Mouse (Mus musculus) embryo, embryonic 11 days (tissue): ENCODE data around the gene Smtnl2.

Source experiments
- DNase-seq: peaks from one replicate; pipeline ENCODE4 v3.0.0-alpha.2; 2015

Gene Smtnl2

DNA sequence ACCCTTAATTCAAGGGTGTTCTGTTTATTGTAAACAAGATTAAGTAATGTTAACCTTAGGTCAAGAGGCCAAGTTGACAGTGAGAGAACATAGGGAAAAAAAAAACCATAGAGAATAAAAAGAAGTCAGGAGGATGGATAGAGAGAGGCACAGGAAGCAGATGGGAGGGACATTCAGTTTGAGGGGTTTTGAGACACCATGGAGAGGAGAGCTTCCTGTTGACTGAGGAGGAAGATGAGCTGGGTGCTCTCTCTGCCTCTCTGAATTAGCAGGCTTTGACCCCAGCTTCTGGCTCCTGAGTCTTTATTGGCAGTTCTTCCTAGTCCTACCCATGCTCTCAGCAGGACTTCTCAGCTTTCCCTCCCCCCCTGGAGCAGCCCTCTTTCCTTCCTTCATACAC is 13.7 kb upstream of the Smtnl2 start:
- no peak for DNase-seq

DNA sequence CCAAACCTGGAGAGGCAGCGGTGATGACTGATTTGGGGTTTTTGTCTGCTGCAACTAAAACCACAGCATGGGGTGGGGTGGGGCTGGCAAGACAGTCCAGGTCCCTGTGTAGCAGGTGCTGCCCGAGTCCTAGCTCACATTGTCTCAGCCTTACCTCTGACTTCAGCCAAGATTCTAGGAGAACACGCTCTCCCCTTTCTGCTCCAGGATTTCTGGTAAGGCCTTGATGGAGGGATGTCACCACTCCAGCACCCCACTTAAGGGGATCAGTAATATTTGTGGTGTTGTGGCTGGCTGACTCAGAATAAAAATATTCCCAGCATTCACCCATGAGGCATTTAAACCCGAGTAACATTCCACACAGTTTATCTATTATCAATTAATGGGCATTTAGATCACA is 12.2 kb upstream of the Smtnl2 start:
- no peak for DNase-seq

DNA sequence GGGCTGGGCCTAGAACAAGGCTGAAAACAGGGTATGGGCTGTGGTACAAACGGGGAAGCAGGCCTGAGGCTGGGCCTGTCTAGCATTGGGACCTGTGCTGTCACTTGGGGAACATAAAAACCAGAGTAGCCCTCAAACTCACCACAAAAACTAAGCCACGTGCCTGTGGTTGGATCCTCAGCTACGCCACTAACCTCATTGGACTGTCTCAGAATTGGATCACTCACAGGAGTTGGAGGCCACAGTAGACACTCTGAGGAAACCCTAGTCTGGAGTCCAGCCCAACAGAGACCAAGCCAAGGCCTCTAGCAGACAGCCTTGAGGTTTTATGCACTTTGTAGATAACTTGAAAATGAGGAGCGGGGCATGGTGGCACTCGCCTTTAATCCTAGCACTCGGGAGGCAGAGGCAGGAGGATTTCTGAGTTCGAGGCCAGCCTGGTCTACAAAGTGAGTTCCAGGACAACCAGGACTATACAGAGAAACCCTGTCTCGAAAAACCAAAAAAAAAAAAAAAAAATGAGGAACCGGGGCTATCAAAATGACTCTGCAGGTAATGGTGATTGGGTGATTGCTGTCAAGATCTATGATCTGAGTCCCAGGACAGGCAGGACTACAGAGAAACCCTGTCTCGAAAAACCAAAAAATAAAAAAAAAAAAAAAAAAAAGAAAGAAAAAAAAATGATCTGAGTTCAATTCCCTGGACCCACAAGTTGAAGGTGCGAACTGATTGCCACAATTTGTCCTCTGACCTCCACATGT is 10.2 kb upstream of the Smtnl2 start:
- DNase-seq: no peak

GRCm38 (mm10) chr11:72420460-72421122 is 9.1 kb upstream of the Smtnl2 start:
- DNase-seq: no peak

DNA sequence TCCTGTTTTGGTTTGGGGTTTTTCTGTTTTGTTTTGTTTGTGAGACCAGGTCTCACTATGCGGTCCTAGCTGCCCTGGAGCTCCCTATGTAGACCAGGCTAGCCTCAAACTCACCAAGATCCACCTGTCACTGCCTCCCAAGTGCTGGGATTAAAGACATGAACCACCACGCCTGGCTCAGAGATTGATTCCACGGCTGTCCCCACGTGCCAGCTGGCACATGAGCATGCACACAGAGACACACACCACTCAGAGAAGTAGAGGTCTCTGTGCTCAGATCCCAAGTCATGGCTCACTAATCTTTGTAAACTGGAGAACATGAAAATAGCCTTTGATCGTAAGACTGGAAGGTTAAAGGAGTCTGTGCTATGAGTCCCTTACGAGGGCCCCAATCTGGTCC is 7.5 kb upstream of the Smtnl2 start:
- no peak for DNase-seq

DNA sequence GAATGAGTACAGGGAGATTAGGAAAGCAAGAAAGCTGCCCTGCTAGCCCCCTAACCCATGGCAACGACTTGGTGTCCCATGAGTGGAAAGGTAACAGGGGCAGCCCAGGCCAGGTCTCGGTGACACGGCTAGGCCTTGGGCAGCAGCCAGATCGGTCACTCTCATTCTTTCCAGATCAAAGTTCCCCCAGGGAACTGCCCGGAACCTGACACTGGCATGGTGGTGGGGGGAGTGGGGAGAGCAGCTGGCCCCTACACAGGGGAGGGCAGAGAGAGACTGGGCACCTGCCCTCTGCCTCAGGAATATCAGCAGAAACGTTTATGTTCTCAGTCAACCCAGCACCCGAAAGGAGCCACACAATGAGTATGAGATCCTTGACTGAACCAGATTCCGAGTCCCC is 6.7 kb upstream of the Smtnl2 start:
- no peak for DNase-seq

DNA sequence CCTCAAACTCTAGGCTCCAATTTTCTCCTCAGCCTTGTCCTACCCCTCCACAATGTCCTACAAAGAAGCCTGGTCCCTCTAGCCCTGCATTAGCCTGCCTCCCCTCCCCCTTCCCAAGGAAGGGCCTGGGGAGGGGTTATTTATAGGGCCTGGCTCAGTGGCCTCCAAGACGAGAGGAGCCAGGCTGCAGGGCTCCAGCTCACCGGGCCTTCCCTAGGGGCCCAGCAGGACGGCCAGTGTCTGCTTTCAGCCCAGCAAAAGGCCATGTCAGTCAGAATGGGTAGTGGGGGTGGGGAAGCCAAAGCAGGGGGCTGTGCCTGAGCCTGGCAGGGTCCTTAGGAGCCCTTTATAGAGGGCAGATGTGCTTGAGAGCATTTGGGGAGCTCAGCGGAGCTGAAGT is 5.9 kb upstream of the Smtnl2 start:
- no peak for DNase-seq

- DNase-seq: no peak
These were observed 5.2 kb upstream of the Smtnl2 start for GRCm38 (mm10) chr11:72416666-72417065.

GRCm38 (mm10) chr11:72415155-72415554 is 3.6 kb upstream of the Smtnl2 start:
- no peak for DNase-seq

DNA sequence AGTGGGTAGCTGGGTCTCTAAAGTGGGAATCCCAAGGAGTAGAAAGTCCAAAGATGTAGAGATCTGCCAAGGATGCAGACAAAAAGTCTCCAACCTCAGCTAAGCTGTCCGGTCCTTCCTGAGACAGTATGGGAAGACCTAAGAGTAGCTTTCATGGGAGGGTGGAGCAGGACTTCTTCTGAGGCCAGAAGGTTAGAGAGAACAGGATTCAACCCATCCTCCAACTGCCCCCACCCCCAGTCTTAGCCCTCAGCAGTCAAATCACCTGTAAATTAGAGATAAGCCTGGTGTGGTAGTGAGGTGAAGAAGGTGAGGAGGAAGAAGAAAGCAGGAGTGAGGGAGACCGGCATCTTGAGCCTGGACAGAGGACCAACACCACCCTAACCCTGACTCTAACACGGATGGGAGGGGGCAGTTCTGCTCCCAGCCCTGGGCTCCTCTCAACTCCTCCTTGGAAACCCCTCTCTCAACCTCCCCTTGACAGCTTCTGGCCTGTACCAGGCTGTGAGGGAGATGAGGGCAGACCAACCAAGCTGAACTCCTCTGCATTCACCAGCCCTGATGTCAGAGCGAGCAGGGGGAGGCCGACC is 2.2 kb upstream of the Smtnl2 start:
- no peak for DNase-seq

DNA sequence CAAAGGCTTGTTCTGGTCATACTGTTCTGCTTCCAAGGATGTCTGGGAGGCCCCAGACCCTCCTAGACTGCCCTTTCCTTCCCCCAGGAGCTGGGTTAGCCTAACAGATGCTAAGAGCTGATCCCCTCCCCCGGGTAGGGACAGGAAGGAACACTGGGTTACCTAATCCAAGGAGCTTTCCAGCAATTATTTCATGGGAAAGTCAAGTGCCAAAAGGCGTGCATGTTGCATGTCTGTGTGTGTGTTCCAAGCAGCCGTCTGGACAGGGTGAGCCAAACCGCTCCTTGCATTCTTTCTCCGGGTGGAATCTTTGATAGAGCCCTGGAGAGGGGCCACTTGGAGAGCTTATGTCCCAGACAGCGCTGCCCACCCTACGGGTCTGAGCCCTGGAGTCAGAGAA is 1.5 kb upstream of the Smtnl2 start:
- no peak for DNase-seq

DNA sequence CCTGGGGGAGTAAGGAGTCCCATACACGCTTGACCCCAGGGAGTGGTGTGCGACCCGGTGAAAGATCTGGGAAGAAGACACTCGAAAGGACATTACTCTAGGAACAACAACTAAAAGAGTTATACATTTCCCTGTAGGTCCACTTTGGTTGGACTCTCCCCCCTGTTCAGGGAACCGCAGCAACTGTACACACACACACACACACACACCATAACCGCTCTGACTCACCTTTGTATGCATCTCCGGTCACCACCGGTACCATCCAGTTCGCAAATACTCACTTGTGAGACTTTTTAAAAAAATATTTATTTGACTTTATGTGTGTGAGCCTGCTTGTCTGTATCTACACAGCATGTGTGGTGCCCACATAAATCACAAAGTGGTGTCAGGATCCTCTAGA is 432 bp upstream of the Smtnl2 start:
- no peak for DNase-seq

DNA sequence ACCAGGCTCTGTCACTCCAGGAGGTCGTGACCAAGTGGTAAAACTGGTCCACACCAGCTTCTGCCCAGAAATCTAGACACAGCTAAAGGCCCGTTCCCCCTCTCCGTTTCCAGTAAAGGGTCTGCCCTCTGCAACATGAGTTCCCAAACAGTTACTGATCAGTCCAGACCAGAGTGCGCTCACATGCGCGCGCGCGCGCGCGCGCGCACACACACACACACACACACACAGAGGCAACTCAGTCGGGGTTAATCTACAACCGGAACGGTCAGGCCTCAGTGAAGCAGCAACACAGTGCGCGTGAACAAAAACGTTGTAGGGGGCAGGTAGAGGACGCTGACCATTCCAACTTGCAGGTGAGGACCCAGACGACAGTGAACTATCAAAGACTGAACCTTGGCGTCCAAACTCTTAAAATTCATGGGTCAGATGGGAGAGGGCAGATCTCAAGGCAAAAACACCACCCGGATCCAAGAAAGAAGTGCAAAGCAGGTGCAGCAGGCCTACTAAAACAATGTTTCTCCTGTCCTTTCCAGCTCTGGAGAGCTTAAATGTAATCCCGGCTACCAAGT is 906 bp downstream of the Smtnl2 start:
- DNase-seq: peak; percentile 52

DNA sequence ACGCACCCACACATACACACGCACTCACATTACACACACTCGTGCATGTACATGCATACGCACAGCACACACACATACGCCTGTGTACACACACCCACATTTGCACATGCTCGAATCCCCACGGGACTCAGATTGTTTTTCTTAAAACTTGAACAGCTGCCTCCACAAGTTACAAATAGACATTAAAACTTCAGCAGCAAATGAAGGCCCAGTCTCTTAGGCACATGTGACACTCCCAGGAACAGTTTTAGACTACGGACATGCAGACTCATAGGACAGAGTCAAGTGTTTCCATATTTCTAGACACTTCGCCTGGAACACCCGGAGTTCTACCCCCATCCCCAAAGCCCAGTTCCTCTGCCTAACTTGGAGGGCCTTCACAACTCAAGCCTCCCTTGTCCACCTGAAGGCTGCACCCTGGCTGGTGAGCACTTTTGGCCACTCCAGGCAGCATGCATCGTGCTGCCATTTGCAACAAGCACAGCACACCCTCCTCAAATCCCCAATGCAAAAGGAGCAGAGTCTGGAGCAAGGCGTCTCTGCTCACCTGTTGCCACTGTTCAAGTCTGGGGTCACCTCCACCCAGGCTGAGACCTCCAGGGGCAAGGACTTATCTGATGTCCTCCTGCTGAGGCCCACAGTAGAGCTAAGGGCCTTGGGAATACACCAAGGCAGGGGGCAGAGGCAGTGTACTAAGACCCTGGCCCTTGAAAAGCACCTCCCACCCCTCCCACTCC is 1.7 kb downstream of the Smtnl2 start:
- no peak for DNase-seq

DNA sequence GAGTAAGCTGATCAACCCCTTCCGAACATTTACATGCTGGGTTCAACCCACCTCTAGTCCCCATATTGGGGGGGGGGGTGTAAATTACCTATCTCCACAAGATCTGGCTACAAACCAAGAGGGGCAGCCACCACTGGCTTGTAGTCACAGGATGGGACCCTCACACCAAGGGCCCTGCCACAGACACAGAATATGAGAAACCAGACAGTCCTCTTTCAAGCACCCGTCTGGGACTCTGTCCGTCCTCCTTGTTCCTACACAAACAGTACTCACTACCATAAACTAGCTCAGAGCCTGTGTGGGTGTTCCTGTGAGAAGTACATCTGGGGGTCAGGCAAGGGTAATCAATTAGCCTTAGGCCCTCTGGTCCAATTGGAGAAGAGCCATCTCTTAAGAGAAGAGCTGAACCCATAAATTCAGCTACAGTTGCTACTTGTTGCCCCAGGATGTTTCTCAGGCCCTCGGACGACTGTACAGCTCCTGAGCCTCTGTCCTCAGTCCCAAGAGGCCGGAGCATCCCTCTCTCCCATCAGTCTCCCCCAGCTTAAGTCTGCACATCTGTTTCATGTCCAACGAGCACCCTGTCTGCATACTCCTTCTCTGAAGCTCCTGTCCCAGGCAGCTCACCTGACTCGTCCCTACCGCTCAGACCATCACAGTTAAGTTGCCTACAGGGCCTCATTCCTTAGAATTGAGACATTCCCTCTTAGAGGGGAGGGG is 2.9 kb downstream of the Smtnl2 start:
- DNase-seq: no peak

DNA sequence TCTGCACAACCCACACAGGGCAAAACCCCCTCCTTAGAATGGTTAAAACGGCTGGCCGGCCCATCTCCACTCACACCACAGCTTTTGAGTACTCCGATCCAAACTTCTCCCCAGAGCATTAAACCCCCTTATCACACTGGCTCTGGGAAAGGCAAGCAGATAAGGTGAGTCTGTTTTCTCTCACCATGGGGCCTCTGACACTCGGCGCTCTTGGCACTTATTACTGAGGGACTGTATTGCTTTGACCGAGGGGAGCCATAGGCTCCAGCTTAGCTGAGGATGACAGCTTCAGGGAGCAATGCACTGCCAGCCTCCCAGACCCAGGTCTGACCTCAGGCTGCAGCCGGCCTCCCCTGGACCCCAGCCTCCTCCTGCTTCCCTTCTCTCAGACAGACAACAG is 3.9 kb downstream of the Smtnl2 start:
- no peak for DNase-seq

DNA sequence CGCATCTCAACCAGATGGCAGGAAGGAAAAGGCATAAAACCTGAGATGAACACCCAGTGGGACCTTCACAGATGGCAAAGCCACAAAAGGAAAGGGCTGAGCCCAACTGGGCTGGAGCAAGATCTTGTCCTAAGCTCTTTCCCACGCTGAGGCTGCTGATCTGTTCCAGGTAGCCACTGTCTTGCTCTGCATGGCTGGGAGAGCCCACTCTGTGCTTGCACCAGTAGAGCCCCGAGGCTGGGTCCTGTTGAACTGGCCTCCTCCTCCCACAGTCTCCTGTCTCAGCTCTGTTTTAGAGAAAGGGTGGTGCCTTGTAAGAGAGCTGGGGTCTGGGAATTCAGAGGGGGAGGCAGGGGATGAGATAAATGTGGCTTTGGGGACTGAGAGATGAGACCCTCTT is 4.4 kb downstream of the Smtnl2 start:
- no peak for DNase-seq

DNA sequence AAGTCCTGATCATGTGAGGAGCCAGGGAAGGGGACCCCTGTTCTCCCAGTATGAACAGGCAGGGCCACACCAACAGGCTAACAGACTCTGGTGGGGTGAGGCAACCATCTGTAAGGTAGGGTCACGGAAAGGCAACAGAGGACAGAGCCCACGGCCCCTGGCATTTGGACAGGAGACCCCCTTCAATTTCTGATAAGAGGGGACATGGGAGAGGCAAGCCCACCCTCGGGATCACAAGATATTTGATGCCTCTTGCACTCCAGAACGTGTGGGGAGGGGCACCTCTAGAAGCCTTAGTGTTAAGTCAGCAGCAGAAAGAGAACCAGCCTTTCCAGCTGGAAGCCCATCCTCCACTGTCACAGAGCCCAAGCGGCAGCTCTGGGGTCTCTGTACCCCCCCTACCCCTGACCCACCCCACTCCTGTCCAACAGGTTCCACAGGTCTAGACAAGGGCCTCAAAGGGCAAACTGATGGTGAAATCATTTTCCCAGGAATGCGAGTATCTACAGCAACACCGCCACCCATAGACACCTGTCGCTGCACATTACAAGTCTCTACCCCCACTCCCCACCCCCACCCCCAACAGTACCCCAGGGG is 5.3 kb downstream of the Smtnl2 start:
- no peak for DNase-seq

DNA sequence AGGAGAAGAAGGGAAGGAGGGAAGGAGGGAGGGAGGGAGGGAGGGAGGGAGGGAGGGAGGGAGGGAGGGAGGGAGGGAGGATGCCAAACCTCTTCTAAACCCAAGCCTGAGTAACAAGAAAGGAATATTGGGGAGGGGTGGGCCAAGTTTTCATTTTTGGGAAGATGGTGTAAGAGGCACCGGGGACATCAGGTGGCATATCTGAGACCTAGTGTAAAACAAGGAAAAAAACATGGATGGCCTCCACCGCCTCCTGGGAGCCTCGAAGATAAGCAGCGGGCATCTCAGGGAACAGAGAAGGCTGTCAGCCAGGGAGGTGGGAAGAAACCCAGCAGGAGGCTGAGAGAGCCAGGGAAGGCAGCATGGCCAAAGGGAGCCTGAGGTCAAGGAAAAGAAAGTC is 6.0 kb downstream of the Smtnl2 start:
- DNase-seq: no peak

DNA sequence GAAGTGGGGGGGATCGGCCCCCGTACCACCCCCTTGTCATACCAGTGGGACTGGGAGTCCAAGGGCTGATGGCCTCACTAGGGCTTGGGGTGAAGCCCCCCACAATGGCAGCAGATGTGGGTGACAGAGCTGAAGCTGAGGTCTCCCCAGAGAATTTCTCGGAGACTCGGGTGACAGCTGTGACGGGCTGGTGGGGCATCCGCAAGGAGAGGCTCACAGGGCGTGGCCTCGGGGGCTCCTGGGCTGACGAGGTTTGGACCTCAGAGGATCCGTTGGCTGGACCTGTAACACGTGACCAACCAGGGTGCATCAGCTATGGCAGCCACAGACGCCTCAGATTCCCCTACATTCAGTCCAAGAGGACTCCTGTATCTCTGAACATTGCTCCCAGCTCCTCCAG is 8.5 kb downstream of the Smtnl2 start:
- DNase-seq: no peak

- no peak for DNase-seq
These were observed 9.5 kb downstream of the Smtnl2 start for GRCm38 (mm10) chr11:72402017-72402416.

GRCm38 (mm10) chr11:72401068-72401467 is 10.4 kb downstream of the Smtnl2 start:
- DNase-seq: no peak
